Mouse (Mus musculus) retina, postnatal 7 days (tissue): ENCODE data around the gene Cldn34d.

ENCODE experiments used
- DNase-seq: peaks from one replicate; pipeline ENCODE4 v3.0.0-alpha.2; 2012; ENCODE audit warnings: low read depth, low spot score

Cldn34d gene

DNA sequence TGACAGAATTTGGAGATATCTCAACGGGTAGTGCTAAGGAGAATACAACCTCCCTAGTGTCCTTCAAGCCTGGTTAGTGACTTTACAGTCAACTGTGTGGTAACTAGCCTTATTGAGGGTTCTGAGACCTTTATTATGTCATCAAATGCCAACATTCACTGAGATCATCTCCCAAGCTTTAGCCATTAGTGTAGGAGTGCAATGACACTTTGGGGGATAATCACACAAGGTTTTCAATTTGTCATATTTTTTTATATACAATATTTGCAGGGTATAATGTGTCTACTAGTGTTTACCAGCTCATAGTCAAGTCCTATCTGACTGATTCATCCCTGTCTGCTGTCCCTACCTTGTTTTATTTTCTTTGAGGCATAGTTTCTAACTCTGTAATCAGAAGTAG, at the start of gene Cldn34d:
Gene Cldn34d, minus strand, starts transcription at position 101 of the 400 bp plus-strand sequence.
- DNase-seq = no peak

DNA sequence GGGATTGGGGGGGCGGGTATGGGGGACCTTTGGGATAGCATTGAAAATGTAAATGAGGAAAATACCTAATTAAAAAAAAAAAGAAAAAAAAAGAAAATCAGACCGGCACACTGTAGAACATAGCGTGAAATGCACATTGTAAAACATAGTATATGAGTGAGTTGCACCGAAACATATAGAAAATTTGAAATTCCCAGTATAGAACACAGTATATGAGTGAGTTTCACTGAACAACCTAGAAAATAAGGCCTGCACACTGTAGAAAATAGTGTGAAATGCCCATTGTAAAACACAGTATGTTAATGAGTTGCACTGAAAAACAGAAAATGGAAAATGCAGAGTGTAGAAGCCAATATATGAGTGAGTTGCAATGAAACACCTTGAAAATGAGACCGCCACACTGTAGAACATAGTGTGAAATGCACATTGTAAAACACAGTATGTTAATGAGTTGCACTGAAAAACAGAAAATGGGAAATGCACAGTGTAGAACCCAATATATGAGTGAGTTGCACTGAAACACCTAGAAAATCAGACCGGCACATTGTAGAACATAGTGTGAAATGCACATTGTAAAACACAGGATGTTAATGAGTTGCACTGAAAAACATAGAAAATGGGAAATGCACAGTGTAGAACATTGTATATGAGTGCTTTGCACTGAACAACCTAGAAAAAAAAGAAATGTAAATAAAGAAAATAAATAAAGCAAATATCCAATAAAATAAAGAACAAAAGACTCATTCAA, 4.1 kb downstream of the Cldn34d start:
- peak; percentile 8 for DNase-seq
